Mouse (Mus musculus) kidney, embryonic 15.5 days (tissue): ENCODE measurements around the gene Traf2. TPM values are rescaled to one million over a fixed set of nuclear protein-coding genes. Genes with fewer than 3 reads are reported as not detected.

ENCODE experiments used
- ATAC-seq: fragments of 200-750 bp; cut with Nextera tagmentation; replicated peaks from 2 replicates; pipeline ENCODE4 v1.8.0; 2017; ENCODE audit warnings: moderate TSS enrichment; ENCODE audit not compliant: low FRiP score
- H3K27ac ChIP-seq: fragments of 300-500 bp; sonication (generic); 2 replicates; pipeline ENCODE4 v1.5.1; 2015; ENCODE audit warnings: mild to moderate bottlenecking, inconsistent platforms
- H3K27me3 ChIP-seq: fragments of 300-500 bp; sonication (generic); 2 replicates; pipeline ENCODE4 v1.6.1; 2015; ENCODE audit warnings: inconsistent platforms
- H3K36me3 ChIP-seq: fragments of 300-500 bp; sonication (generic); 2 replicates; pipeline ENCODE4 v1.6.1; 2015; ENCODE audit warnings: inconsistent platforms
- H3K4me1 ChIP-seq: fragments of 300-500 bp; sonication (generic); 2 replicates; pipeline ENCODE4 v1.6.1; 2015; ENCODE audit warnings: inconsistent platforms
- H3K4me2 ChIP-seq: fragments of 300-500 bp; sonication (generic); 2 replicates; pipeline ENCODE4 v1.6.1; 2015; ENCODE audit warnings: moderate library complexity, mild to moderate bottlenecking, inconsistent platforms
- H3K4me3 ChIP-seq: fragments of 300-500 bp; sonication (generic); replicated peaks from 2 replicates; pipeline ENCODE4 v1.5.1; 2015; ENCODE audit warnings: mild to moderate bottlenecking, inconsistent platforms
- H3K9ac ChIP-seq: fragments of 300-500 bp; sonication (generic); 2 replicates; pipeline ENCODE4 v1.6.1; 2015; ENCODE audit warnings: mild to moderate bottlenecking, inconsistent platforms
- H3K9me3 ChIP-seq: fragments of 300-500 bp; sonication (generic); replicated peaks from 2 replicates; pipeline ENCODE4 v1.6.1; 2016; ENCODE audit warnings: inconsistent platforms
- WGBS: fragments of 180-500 bp; shearing (Covaris S2); methylation state at CpG from one replicate; pipeline ENCODE4 v1.1.7; 2015; ENCODE audit warnings: mixed read lengths; 5-methylcytosine and 5-hydroxymethylcytosine counted together
- polyA plus RNA-seq: library from polyadenylated mRNA; unstranded; fragments of >200 nt; fragmentation: Nextera tagmentation; extraction: Ambion mirVana; gene quantifications from 2 replicates; pipeline ENCODE4 v1.2.1, GENCODE M21; 2015

Traf2 gene
- polyA plus RNA-seq, 1 experiment from 2014 or later: 37.3 TPM

DNA sequence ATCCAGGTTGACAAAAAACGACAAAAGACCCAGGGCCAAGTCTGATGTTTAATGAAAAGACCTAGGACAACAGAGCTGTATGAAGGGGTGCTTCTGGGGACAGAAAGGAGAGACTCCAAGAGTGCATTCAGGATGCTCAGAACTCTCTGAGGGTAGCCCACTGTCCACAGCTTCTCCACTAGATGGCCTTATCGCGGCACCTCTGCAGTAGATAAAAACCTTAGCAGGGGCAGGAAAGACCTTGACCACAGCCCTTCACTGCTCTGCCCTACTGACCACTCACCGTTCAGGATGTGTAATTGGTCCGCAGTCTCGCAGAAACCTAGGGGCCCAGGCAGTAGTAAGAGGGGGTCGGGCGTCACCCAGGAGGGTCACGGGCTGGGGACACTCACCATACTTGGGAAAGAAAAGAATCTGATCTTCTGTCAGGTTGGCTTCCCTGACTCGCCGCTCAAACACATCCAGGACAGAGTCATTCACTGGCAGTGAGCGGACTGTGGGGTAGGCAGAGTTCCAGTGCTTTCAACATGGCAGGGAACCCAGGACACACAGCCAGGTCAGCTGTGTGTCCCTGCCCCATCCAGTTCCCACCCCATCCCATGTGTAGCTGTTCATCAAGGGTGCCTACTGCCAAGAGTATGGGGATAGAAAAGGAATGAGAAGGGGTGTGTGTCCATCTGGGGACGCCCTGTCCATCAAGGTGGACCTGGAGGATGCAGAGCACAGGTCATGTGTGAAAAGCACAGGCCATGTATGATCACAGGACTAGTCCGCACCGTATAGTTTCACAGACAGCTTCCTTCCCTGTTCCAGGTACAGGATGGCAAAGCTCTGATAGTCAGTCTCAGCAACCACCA, 47.9 kb downstream of the Traf2 start:
- Histone ChIP-seq H3K4me2 (no peak overlapping the region), H3K27me3 (no peaks in the 10 kb centered on the region), H3K27ac (peak overlapping the region; percentile 54; the same call in 1 of the 2 replicates), H3K9me3 (no peaks in the 10 kb centered on the region), H3K4me3 (no peak overlapping the region), H3K9ac (no peak overlapping the region), H3K36me3 (peaks cover 15% of the 10 kb centered on the region), H3K4me1 (peaks cover 30% of the 10 kb centered on the region)
- no peak for ATAC-seq
- 67% methylated on average over 15 of the region's 15 CpGs for WGBS

GRCm38 (mm10) chr2:25497846-25498575, 48.7 kb downstream of the Traf2 start:
- ATAC-seq: no peak

GRCm38 (mm10) chr2:25496462-25496861, 50.3 kb downstream of the Traf2 start:
- no peak for ATAC-seq
- H3K36me3 ChIP-seq: no peaks in the 10 kb centered on the region
- no peaks in the 10 kb centered on the region for H3K9me3 ChIP-seq
- no peak overlapping the region for H3K9ac ChIP-seq
- H3K4me3 ChIP-seq: no peak overlapping the region
- 49% methylated on average over 4 of the region's 4 CpGs for WGBS
- H3K4me1 ChIP-seq: peaks cover 17% of the 10 kb centered on the region
- H3K27me3 ChIP-seq: no peaks in the 10 kb centered on the region
- no peak overlapping the region for H3K27ac ChIP-seq
- no peak overlapping the region for H3K4me2 ChIP-seq

More at GRCm38 (mm10) chr2:25497846-25498575, 48.7 kb downstream of the Traf2 start:
- no peaks in the 10 kb centered on the region for H3K9me3 ChIP-seq
- H3K9ac ChIP-seq: no peak overlapping the region
- 47% methylated on average over 6 of the region's 6 CpGs for WGBS
- peaks cover 30% of the 10 kb centered on the region for H3K4me1 ChIP-seq
- H3K27me3 ChIP-seq: no peaks in the 10 kb centered on the region
- H3K36me3 ChIP-seq: peaks cover 7% of the 10 kb centered on the region; the same call in 1 of the 2 replicates
- H3K27ac ChIP-seq: peak overlapping the region; percentile 54
- H3K4me3 ChIP-seq: no peak overlapping the region
- no peak overlapping the region for H3K4me2 ChIP-seq

GRCm38 (mm10) chr2:25493476-25493961, 53.2 kb downstream of the Traf2 start, which contains the start of gene Lcn12:
Gene Lcn12, minus strand, starts transcription at chr2:25493911.
- no peak within 1 kb of the TSS for H3K9ac ChIP-seq
- H3K4me3 ChIP-seq: no peak within 1 kb of the TSS
- H3K27ac ChIP-seq: no peak within 1 kb of the TSS
- no peak within 1 kb of the TSS for H3K4me2 ChIP-seq
- 89% methylated on average over 5 of the region's 5 CpGs for WGBS
- H3K4me1 ChIP-seq: peaks cover 7% of the 10 kb centered on the region; the same call in 1 of the 2 replicates
- H3K27me3 ChIP-seq: no peaks in the 10 kb centered on the region
- H3K9me3 ChIP-seq: no peaks in the 10 kb centered on the region
- no peak for ATAC-seq
- H3K36me3 ChIP-seq: no peaks in the 10 kb centered on the region

GRCm38 (mm10) chr2:25492988-25493387, 53.8 kb downstream of the Traf2 start:
- no peak overlapping the region for H3K9ac ChIP-seq
- no peaks in the 10 kb centered on the region for H3K36me3 ChIP-seq
- no peaks in the 10 kb centered on the region for H3K9me3 ChIP-seq
- H3K4me3 ChIP-seq: no peak overlapping the region
- H3K27ac ChIP-seq: no peak overlapping the region
- 83% methylated on average over 5 of the region's 5 CpGs for WGBS
- peaks cover 4% of the 10 kb centered on the region; the same call in 1 of the 2 replicates for H3K4me1 ChIP-seq
- H3K4me2 ChIP-seq: no peak overlapping the region
- no peak for ATAC-seq
- no peaks in the 10 kb centered on the region for H3K27me3 ChIP-seq

- H3K4me3 ChIP-seq: no peak overlapping the region
- WGBS: 82% methylated on average over 7 of the region's 7 CpGs
- no peak overlapping the region for H3K9ac ChIP-seq
- no peak overlapping the region for H3K4me2 ChIP-seq
- no peaks in the 10 kb centered on the region for H3K36me3 ChIP-seq
- H3K4me1 ChIP-seq: no peaks in the 10 kb centered on the region
- no peak overlapping the region for H3K27ac ChIP-seq
- H3K27me3 ChIP-seq: no peaks in the 10 kb centered on the region
- no peaks in the 10 kb centered on the region for H3K9me3 ChIP-seq
- ATAC-seq: no peak
Observed at GRCm38 (mm10) chr2:25488671-25489068, 58.1 kb downstream of the Traf2 start.

- Histone ChIP-seq H3K36me3 (no peaks in the 10 kb centered on the region), H3K4me1 (no peaks in the 10 kb centered on the region), H3K9me3 (no peaks in the 10 kb centered on the region), H3K27ac (no peak overlapping the region), H3K4me2 (no peak overlapping the region), H3K27me3 (no peaks in the 10 kb centered on the region), H3K9ac (no peak overlapping the region), H3K4me3 (no peak overlapping the region)
- ATAC-seq: no peak
- 65% methylated on average over 6 of the region's 6 CpGs for WGBS
Observed at GRCm38 (mm10) chr2:25487965-25488670, 58.6 kb downstream of the Traf2 start.

DNA sequence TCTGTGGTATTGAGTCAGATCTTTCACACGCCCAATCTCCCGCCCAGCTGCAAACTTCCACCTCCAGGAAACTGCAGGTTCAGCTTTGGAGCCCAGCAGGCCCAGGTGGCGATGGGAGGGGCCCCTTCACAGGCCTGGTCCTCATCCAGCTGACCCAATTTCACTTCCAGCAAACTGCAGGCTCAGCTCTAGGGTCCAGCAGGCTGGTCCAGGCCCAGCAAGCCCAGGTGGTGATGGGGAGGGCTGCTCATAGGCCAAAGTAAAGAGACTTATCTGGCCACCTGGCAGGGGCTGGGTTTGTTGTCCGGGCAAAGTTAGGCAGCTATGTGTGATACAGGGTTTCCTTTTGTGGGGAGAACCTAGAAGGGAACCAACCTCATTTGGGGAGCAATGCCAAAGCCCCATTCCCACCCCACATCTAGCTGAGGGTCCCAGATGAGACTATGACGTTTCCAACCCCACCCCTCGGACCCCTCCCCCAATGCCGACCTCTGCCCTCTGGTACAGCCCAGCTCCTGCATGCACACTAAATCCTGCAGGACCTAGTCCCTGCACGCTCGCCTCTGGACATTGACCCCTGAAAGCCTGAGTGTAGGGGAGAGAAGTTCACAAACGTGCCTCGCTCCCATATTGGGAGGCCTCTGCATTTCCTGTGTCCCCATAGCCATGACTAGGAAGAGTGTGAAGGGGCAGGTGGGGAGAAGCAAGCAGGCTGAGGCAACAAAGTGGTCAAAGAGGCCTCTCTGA, 61.7 kb downstream of the Traf2 start:
- ATAC-seq: no peak
- 58% methylated on average over 11 of the region's 11 CpGs for WGBS
- H3K27ac ChIP-seq: no peak overlapping the region
- H3K4me2 ChIP-seq: no peak overlapping the region
- no peaks in the 10 kb centered on the region for H3K36me3 ChIP-seq
- H3K9ac ChIP-seq: no peak overlapping the region
- H3K4me1 ChIP-seq: no peaks in the 10 kb centered on the region
- no peaks in the 10 kb centered on the region for H3K9me3 ChIP-seq
- no peak overlapping the region for H3K4me3 ChIP-seq
- H3K27me3 ChIP-seq: no peaks in the 10 kb centered on the region

- no peak for ATAC-seq
Observed at GRCm38 (mm10) chr2:25482969-25483368, 63.8 kb downstream of the Traf2 start.

GRCm38 (mm10) chr2:25480541-25480940, 66.2 kb downstream of the Traf2 start:
- Histone ChIP-seq H3K27ac (no peak overlapping the region), H3K9me3 (no peaks in the 10 kb centered on the region), H3K36me3 (no peaks in the 10 kb centered on the region), H3K4me1 (no peaks in the 10 kb centered on the region), H3K4me3 (no peak overlapping the region), H3K4me2 (no peak overlapping the region), H3K27me3 (no peaks in the 10 kb centered on the region), H3K9ac (no peak overlapping the region)
- no peak for ATAC-seq
- 92% methylated on average over 1 of the region's 1 CpGs for WGBS

More at GRCm38 (mm10) chr2:25482969-25483368, 63.8 kb downstream of the Traf2 start:
- H3K36me3 ChIP-seq: no peaks in the 10 kb centered on the region
- H3K4me2 ChIP-seq: no peak overlapping the region
- H3K4me3 ChIP-seq: no peak overlapping the region
- H3K9me3 ChIP-seq: no peaks in the 10 kb centered on the region
- H3K9ac ChIP-seq: no peak overlapping the region
- 23% methylated on average over 7 of the region's 7 CpGs for WGBS
- no peaks in the 10 kb centered on the region for H3K4me1 ChIP-seq
- no peaks in the 10 kb centered on the region for H3K27me3 ChIP-seq
- H3K27ac ChIP-seq: no peak overlapping the region

DNA sequence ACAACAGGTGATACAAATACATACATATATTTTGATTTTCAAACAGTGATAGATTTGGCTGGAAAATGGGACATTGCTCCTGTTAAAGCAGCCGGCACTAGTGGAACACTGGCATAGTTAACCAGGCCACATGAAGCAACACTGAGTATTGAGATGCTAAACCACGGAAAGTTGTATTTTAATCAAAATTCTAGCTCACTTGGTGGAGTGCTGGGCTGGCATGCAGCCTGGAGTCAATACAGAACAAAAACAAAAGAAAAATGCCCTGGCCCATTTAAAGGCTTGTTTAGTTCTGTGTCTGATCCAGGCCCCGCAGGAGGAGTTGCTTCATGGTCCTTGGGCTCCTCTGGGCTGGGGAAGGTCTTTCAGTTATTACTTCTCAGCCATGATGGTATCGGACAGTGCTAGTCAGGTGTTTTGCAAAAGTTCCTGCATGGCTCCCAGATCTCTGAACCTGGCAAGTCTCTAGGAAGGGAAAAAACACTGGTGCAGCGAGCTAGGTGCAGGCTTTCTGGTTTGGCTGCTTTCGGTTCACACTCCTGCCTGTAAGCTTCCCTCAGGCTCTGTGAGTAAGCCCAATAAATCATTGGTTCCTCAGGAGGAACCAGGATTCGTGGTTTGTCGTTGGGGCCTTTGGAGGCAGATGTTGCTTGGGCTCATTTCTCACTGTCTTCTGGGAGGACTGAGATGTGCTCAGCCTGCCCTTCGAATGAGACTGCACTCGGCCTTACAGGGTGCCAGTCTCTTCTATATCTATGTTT, 67.0 kb downstream of the Traf2 start:
- H3K4me1 ChIP-seq: no peaks in the 10 kb centered on the region
- H3K4me3 ChIP-seq: no peak overlapping the region
- no peaks in the 10 kb centered on the region for H3K9me3 ChIP-seq
- H3K36me3 ChIP-seq: no peaks in the 10 kb centered on the region
- no peaks in the 10 kb centered on the region for H3K27me3 ChIP-seq
- H3K4me2 ChIP-seq: no peak overlapping the region
- H3K9ac ChIP-seq: no peak overlapping the region
- no peak overlapping the region for H3K27ac ChIP-seq
- ATAC-seq: no peak
- 62% methylated on average over 10 of the region's 10 CpGs for WGBS
